Mouse (Mus musculus): ENCODE measurements around the gene Ing4.

Gene Ing4

DNA sequence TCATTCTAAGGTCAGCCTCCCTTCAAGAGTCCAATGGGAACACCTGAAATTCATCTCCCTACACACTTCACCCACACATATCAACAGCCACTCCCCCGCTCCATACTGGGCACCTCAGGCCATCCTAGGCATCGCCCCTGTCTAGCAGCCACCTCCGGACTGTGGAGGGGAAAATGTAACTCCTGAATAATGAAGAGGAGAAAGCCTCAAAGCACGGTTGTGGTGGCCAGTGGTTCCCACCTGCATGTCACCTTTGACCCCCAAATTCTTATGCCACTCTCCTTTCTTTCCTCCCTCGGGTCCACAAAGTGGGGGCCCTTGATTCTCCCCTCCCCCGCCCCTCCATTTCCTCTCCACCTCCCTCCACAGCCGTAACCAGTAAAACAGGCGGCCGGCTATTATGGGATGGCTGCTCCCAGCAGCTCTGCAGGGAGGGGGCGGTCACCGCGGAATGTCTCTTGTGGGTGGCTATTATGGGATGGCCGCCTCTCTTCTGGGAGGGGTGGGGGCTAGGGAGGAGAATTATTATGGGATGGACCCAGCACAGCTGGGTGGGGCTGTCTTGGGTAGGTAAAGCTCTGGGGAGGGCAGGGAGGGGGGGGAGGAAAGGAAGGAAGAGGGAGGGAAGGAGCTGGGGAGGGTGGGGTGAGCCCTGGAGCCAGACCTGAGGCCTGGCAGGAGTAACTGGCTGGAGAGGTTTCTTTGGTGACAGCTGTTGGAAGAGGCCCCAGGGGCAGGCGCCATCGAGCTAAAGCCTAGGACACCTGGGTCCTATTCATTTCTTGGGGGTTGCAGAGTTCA, 50.2 kb downstream of the Ing4 start:
- in situ Hi-C loops (cut with MboI, MseI) = no loop called here

DNA sequence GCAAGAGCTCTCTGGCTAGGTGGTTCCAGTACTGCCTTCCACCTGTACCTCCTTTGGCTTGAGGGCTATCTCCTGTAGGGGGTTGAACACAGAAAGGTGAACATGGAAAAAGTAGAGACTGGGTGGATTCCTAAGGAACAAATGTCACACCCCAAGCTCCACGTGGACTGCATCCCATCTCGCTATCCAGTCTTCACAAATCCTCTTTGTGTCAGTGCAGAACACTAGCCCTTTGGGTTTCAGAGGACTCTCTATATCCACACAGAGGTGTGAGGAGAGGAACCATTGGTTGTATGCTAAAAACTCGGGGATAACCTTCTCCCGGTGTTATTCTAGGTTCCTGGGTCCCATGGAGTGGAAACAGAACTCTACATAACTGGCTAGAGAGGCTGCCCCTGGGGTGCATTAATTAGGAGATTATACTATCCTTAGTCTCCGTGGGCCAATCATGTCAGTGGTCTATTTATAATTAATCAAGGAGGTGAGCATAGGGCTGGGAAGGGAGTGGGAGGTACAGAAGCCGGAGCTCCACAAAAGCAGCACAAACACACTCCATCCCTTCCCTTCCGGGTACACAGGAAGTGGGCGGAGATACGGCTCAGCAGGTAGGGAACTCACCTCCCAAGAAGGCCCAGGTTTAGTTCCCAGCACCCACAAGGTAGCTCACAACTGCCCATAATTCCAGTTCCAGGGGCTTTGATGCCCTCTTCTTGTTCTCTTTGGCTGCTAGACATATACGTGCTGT, 51.0 kb downstream of the Ing4 start:
- in situ Hi-C loops (cut with MboI, MseI) = no loop called here

DNA sequence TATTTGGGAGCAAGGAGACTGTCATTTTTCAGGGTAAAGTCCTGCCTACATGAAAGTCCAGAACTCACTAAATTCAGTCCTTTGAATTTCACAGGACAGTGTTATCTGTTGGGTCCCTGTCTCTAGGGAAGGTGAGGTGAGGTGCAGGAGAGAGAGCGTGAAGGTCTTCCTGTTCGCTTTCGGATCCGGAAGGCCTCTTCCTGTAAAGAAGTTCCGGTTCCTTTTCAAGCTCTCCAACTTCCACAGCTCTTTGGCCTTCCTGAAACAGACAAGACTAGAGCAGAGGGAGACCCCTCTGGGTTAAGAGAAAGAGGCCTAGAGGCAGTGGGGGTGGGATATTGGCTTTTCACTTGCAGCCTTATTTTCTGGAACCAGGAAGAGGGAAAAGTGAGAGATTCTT, 52.8 kb downstream of the Ing4 start:
- in situ Hi-C loops (cut with MboI, MseI) = no loop called here

DNA sequence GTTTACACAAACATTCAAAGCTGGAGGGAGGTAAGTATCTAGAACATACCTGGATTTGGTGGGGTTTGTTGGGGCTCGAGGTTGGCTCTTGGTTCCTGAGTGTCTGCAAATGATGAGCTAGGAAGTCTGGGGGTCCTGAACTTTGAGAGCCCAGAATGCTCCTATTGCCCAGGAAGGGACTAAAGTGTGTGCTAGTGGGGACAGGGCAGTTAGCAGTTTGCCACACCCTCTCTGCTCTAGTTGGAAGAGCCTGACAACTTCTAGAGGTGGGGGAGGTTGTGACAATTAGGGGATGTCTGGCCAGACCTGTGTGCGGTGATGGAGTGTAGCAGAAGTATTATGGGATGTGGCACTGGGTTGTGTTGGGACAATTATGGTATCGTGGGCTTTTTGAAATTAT, 55.3 kb downstream of the Ing4 start:
- in situ Hi-C loops (cut with MboI, MseI) = no loop called here

DNA sequence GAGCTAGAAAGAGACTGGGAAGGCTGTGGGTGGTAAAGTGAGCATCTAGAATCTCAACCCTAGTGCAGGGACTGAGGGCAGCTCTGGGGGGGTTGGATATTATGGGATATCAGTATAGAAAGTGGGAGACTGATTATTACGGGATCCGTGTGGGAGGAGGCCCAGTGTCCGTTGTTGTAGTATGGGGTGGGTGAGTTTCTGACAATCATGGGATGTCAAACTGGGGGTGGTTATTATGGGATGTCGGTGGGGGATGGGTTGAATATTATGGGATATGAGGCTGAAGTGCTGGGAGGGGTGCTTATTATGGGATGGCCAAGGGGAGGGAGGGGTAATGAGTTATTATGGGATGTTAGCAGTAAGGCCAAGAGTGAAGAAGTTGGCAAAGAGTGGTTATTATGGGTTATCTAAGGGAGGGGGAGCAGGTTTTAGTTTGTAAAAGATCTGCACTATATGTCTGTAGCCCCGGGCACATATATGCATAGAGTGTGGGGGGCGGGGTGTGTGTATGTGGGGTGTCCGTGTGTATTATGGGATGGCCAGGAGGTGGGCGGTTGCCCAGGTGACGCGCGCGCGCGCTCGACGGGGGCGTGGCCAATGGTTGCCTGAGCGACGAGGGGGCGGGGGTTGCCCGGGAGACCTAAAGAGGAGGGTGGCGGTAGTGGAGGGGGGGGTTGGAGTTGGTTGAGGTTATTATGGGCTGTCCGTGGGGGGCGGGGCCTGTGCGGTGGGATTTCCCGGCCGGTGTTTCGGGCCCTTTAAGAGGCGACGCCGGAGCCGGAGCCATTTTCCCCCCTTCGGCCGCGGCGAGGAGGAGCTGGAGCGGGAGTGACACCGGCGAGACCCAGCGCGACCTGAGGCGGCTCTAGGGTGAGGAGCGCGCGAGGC, 56.1 kb downstream of the Ing4 start, which contains the start of gene Chd4:
Chd4 (plus strand) TSS at position 591 of the 888 bp plus-strand sequence.
- in situ Hi-C loops (cut with MboI, MseI) = no loop called here

DNA sequence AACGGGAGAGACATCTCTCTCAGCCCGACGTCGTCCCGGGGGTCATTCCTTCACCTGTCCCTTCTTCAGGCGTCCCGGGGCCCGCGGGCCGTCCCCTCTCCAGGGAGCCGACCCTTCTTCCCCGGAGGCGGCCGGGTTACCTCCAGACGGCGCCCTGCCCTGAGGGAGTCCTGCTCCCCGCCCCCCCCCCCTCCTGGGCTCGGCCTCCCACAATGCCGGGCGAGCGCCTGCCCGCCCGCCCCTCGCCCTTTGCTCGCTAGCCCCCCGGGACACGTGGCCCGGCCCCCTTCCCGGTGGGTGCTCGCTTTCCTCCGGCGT, 56.7 kb downstream of the Ing4 start:
- in situ Hi-C loops (cut with MboI, MseI) = no loop called here

DNA sequence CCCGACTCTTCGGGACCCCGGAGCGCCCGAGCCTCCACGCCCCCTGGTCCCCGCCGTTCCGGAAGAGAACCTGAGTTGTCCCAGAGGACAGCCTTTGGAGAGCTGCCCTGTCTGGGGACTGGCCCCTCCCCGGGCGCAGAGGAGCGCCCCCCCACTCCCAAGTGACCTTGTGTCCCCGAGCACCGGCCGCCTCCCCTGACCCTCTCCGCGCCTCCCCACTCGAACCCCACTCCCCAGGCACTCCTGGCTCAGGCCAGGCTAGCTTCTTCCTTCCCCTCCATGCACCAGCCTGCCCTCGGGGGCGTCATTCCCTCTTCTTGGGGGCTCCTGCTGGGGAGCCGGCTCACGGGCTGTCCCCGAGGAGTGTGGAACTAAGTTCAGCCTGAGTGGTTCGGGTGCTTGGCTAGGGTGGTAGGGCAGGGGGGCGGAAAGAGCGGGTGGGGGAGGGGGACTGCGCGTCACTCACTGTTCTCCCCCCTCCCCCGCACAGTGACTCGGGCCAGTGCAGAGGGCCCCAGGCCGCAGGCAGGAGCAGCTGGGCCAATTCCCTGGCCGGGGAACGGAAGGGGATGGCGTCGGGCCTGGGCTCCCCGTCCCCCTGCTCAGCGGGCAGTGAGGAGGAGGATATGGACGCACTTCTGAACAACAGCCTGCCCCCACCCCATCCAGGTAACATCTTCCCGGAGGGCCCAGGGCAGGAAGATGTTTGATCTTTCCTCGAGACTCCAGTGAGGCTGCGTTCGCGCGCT, 57.2 kb downstream of the Ing4 start:
- in situ Hi-C loops (cut with MboI, MseI) = no loop called here

DNA sequence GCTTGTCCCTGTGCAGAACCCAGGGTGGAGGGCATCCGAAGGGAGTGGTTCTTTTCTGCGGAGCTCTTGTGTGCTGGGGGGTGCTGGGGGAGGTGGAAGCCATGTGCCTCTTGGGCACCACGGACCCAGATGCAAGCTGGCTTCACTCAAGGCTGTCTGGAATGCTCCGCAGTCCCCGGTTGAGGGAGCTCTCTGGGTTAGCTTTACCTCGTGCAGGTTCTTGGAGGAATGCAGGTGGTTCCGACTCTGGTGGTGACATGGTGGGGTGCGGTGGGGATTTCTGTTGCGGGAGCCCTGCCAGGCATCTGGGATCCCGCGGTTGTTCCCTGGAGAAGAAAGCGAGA, 57.8 kb downstream of the Ing4 start:
- in situ Hi-C loops (cut with MboI, MseI) = no loop called here

DNA sequence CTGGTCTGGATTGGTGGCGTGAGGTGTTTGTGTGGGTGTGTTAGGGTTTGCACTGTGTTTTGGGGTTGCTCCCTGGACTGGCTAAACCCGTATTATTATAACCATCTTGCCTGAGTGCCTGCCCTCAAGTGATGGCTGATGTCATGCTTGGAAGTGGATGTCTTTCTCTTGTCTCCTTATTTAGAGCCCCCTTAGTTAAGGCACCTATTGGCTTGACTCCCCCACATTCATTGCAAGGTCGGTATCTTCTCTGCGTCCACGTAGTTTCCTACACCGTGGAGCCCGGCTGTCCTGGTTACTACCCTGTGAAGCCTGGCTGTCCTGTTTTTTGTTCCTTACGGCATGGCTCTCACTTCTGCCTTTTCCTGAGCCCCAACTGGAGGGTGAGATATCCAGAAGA, 58.4 kb downstream of the Ing4 start:
- in situ Hi-C loops (cut with MboI, MseI) = no loop called here

DNA sequence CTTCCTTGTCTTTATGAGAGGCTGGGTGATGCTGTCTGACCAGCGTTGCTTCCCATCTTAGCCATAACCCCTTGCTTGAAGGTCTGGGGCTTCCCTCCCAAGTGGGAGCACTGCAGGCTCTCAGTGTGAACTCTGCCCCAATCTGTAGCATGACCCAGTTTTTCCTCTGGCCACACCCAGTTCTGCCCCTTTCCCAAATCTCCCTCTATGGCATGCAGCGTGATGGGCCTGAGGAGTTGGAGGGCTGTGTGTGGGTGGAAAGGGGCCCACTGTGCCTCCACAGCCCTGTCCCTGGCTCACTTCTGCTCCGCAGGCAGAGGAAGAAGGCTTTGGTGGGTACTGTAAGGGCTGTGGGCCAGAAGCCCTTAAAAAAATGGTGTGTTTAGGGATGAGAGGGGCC, 59.0 kb downstream of the Ing4 start:
- in situ Hi-C loops (cut with MboI, MseI) = no loop called here

Data from T-helper 2 cell (primary cell).